Mouse (Mus musculus) cerebellum, adult 11-12 months (tissue): ENCODE measurements at regions not wholly inside any gene's neighbourhood (a gene's known extent, or its start where the extent isn't known, plus 50 kb on each side); places are given as distances from the start of the nearest gene placed in this dataset.
A peak's percentile ranks its signal among the peaks of the same experiment; 100 is the strongest.

Source experiments
- DNase-seq: peaks from one replicate; pipeline ENCODE4 v3.0.0; 2022

DNA sequence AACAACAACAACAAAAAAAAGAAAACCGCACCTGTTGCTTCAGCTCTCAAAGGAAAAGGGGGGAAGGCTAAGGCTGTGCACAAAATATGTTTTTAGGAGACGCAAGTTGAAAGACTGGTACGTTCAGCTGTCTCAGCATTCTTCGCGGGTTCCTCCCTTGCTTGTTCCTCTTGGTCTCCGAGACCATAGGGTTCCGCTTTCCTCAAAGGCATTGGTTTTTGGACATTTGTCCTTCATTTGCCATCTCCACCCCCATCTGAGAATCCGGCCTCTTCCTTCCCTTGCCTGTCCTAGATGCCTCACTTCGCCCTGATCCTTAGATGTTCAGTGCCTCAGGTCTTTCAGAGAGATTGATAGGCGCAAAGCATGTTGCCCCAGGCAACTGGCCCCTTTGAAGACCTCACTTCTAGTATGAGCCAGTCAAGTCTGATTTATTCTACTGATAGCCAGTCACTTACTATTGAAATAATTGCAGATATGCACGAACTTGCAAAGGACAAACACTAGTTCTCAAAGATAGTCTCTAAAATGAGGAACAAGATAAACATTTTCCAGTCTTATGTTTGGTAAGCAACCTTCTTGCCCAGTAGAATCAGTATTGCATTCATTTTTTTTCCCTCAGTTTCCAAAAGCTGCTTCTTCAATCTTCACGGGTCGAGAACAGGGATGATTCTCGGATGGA is 112.6 kb upstream of the Tmc1 start:
- DNase-seq: no peak

- DNase-seq: no peak
These were observed 110.9 kb upstream of the Tmc1 start for GRCm38 (mm10) chr19:21064902-21065301.

- DNase-seq: peak; percentile 43
These were observed 99.9 kb upstream of the Tmc1 start for GRCm38 (mm10) chr19:21053597-21054544.

DNA sequence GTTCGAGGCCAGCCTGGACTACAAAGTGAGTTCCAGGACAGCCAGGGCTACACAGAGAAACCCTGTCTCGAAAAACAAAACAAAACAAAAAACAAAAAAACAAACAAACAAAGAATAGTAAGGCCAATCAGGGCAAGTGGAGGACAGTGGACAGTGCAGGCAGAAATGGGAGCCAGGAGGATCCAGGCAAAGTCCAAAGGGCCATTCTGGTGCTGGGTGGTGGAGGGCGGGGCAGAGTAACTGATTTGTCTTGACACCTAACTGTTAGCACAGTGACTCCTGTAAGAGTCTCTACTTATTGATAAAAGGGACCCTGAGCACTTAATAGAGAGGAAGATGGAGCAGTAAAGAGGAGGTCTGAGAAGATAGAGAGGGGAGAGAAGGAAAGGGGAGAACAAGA is 98.8 kb upstream of the Tmc1 start:
- DNase-seq: no peak

- no peak for DNase-seq
These were observed 97.9 kb upstream of the Tmc1 start for GRCm38 (mm10) chr19:21051872-21052271.

- peak; percentile 19 for DNase-seq
These were observed 97.2 kb upstream of the Tmc1 start for GRCm38 (mm10) chr19:21050994-21051721.

GRCm38 (mm10) chr19:21049301-21049700 is 95.3 kb upstream of the Tmc1 start:
- no peak for DNase-seq

- no peak for DNase-seq
These were observed 91.6 kb upstream of the Tmc1 start for GRCm38 (mm10) chr19:21045565-21045964.

- no peak for DNase-seq
These were observed 90.0 kb upstream of the Tmc1 start for GRCm38 (mm10) chr19:21043958-21044357.

DNA sequence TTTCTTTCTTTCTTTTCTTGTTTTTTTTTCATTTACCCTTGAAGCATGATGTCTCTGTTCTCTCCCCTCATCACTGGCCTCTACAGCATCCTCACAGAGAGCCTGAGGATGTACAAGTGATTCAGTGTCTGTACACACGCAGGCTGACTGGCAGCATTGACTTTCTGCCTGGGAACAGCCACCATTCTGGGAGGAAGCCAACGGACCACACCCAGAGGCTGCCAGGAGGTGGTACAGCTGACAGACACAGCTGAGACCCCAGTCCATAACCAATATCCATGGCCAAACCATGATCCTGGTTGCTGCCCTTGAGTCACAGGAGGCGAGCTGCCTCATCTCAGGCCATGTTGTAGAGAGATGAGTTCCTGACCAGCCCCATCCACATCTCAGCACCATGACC is 88.5 kb upstream of the Tmc1 start:
- DNase-seq: no peak

- peak; percentile 26 for DNase-seq
These were observed 83.6 kb upstream of the Tmc1 start for GRCm38 (mm10) chr19:21037448-21038077.

DNA sequence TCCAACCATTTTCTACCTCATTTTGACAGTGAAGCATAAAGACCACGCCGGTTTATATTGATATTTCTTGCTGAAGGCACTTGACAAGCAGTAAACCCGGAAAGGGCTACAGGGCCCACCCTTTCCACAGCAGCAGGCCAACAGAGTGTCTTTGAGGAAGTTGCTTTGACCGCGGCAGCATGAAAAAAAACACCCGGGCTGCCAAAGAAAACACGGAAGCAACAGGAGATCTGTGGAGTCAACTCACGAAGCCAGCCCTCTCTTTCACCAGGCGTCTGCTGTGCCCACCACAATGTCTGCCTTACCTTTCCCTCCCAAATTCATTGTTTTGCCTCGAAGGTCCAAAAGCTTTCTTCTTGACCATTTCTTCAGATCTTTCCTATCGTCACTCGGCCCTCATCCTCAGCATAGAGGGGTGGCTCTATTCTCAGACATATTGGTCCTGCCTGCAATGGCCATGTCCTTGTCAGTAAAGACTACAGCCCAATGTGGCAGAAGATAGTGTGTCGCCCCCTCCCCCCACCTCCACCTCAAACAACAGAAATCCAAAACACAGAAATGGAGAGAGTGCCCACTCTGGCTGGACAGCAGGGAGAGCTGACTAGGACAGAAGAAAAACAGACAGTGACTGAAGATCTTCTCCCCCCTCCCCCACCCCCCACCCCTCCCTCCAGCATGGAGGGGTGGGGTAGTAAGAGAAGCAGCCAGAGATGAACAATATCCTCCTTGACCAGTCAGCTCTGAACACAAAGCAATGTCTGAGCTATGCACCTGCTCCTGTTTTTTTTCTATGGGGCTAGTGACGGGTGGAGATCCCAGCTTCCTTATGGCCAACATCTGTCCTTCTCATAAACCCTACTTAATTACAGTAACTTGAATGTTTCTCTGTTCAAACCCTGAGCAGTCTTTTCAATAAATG is 82.8 kb upstream of the Tmc1 start:
- no peak for DNase-seq

- no peak for DNase-seq
These were observed 81.5 kb upstream of the Tmc1 start for GRCm38 (mm10) chr19:21035505-21035904.

DNA sequence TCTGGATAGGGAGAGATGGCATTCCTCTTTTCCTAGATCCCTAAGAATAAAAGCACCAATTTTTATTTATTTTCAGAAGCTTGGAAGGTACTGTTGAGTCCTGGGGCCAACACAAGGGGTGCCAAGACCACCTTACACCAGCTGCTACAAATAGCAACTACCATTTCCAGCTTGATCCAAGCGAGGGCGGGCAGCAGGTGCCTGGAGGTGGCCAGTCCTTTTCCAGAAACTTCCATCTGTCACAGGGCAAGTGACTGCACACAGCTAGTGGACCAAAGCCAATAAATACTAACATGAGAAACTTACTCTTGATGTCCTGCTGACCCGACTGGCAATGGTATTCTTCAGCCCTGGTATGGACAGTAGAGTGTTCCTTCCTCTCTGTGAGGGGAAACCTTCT is 80.0 kb upstream of the Tmc1 start:
- DNase-seq: peak; percentile 60

DNA sequence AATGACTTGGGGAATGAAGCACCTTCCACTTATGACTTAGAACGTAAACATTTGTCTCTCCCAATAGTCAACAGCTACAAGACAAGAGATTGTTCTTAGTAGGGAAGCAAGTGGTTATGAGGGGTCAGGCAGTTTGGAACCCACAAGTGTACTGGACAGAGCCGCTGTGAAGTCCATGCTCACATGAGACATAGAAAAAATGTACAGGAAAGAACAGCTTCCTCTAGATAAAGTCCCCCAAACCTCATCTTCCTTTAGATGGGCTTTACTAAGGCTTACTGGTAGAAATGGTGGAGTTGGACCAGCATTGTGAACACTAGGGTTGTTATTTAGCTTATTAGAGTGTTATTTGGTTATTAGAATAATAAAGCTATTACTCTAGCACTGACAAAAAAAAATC is 78.6 kb upstream of the Tmc1 start:
- no peak for DNase-seq

GRCm38 (mm10) chr19:21031768-21032308 is 77.8 kb upstream of the Tmc1 start:
- no peak for DNase-seq

- no peak for DNase-seq
These were observed 77.0 kb upstream of the Tmc1 start for GRCm38 (mm10) chr19:21030971-21031370.

DNA sequence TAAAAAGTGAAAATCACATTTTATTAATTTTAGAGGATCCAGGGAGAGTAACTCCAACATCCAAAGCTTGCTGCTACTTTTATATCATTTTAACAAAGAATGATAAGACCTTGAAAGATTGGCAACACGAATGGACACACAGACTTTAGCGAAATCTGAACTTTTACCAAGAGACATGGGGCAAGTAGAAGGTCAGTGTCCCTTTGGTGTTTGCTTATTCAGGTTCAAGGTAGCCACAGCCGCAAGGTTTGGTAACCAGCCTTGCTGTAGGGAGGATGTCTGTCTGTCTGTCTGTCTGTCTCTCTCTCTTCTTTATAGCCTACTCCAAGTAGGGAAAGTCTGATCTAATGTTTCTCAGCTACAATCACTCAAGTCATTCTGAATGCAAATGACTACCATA is 75.0 kb upstream of the Tmc1 start:
- no peak for DNase-seq

GRCm38 (mm10) chr19:21012391-21012790 is 58.4 kb upstream of the Tmc1 start:
- no peak for DNase-seq

- DNase-seq: no peak
These were observed 55.6 kb upstream of the Tmc1 start for GRCm38 (mm10) chr19:21009607-21010006.

DNA sequence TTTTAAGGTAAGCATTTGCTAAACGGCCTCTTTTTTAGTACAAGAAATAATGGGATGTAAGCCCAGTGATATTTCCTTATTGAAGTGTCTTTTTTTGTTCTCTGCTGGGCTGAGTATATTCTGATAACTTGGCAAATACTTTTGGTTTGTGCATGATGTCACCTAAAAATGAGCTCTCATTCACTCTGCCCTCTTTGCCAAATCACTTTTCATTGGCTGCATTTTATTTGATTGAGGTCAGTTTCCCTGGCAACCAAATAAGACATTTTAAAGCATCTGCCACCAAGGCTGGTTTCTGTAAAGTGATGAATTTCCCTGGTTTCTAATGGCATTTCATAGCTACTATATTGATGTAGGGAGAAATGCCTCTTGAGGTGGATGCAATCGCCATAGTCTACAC is 50.4 kb upstream of the Tmc1 start:
- no peak for DNase-seq
